Mouse (Mus musculus): ENCODE data around the gene Kif3c.

Gene Kif3c

DNA sequence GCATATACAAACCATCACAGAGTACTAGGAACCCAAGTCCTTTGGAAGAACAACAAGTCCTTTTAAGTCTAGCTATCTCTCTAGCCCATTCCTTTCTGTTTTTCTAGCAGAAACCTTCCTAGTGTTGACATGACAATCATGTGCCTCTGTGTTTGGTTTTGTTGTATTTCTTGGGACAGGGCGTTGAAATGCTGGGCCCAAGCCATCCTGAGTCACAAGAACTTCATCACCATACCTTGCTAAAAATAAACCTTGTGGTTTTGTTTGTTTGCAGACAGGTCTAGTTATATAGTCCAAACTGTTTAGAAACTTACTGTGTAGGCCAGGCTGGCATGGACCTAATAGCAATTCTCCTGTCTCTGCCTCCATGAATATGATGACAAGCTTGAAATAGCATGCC, 57.9 kb downstream of the Kif3c start:
- in situ Hi-C loops (cut with MboI, MseI), result no loop called here

DNA sequence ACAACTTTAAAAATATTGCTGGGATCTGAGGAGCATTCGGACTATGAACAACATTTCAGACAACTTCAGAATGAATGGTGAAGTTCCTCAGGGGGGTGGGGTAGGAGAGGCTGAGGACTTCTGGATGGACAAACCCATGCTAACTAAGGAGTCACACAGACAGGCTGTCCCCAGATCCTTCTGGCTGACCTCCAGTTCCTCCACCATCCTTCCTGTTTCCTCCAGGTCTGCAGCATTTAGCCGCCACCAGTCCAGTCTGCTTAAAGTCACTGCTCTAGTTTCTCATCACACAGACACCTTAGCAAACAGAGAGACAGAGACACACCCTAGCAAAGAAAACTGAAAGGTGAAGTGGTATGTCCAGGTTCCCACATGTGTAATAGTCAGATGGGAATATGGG, 59.2 kb downstream of the Kif3c start:
- in situ Hi-C loops (cut with MboI, MseI), result no loop called here

DNA sequence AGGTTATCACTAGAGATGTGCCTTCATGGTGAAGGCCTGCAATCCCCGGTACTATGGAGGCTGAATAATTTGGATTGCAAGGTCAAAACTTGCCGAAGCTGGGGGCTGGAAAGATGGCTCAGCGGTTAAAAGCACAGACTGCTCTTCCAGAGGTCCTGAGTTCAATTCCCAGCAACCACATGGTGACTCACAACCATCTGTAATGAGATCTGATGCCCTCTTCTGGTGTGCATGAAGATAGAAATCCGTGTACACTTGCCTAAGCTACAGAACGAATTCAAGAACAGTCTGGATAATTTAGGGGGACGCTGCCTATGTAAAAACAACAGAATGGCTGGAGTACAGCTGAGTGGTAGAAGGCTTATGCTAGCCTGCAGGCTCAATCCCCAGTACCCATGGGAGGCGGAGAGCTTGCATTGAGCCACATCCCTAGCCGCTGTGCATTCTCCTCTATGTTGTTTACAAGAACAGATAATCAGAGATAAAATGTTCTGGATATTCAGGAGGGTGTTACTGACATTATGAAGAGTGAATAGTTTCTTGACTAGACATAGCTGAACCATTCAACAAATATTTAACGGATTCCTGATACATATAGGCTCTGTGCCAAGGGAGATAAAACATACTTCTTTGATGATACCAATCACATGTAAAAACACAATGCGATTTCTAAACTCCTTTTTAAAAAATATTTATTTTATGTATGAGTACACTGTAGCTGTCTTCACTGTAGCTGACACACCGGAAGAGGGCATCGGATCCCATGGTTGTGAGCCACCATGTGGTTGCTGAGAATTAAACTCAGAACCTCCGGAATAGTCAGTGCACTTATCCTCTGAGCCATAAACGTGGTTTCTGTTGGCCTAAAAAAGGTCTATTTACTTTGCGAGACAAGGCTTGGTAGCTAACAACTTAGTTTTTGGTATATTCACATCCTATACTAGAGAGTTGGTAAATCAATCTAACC, 60.7 kb downstream of the Kif3c start:
- in situ Hi-C loops (cut with MboI, MseI), result loop anchor here (5.0 kb wide), 1 partner anchor 188 kb away; no protein-coding TSS in a partner anchor

DNA sequence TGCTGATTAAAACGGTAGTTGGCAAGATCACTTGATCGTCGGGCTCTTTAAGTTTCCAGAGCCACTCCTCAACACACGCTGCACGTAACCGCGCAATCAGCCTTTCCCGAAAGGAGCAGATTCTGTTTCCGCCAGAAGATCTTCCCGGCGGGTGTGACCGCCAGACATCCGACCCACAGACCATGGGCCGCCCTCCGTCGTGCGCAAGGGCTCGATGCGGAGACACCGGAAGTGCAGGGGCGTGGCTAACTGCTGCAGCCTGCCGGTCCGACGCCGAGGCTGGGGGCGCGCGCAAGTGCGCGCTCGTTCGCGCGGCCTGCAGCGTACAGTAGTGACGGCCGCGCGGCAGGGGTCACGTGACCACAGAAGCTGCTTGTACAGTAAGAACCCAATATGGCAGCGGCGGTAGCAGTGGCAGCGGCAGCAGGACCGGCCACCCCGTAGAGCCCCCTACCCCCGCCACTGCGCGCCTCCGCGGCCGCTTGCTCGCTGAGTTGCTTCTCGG, 61.6 kb downstream of the Kif3c start, which contains the start of gene Asxl2:
Gene Asxl2, plus strand, starts transcription at position 328 of the 505 bp plus-strand sequence.
- in situ Hi-C loops (cut with MboI, MseI), result loop anchor here (5.0 kb wide), 1 partner anchor 189 kb away; no protein-coding TSS in a partner anchor

DNA sequence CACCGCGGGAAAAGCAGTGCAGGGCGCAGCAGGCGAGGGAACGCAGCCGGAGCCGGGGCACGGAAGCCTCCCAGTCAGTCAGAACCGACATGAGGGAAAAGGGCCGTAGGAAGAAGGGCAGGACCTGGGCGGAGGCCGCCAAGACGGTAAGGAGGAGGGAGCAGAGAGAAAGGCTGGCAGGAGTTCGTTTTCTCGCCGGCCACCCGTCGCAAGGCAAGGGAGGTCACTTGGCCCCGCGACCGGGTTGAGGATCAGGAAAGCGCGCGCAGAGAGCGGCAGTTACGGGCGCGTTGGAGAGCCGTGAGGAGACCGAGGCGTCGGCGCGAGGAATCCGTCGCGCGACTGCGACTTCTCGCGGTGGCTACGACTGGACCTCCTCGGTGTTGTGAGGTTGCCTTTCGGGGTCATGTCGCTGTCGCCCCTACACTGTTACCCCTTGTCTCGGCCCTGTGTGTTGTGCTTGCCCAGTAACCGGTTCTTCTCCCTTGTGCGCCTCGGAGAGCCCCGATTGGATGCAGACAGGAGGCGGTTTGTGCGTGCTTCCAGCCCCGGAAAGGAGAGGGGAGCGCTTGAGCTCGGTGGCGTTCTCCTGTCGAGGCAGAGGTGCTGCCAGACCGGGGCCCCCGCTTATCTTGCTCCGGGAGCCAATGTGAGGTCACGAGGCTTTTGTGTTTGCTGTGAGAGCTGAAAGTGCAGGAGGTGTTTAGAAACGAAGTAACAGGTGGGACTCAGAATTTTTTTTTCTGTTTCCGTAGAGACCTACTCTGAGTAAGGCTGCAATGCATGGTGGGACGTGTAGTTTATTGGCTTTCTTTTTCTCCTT, 62.3 kb downstream of the Kif3c start:
- in situ Hi-C loops (cut with MboI, MseI), result loop anchor here (5.0 kb wide), 1 partner anchor 190 kb away; no protein-coding TSS in a partner anchor

DNA sequence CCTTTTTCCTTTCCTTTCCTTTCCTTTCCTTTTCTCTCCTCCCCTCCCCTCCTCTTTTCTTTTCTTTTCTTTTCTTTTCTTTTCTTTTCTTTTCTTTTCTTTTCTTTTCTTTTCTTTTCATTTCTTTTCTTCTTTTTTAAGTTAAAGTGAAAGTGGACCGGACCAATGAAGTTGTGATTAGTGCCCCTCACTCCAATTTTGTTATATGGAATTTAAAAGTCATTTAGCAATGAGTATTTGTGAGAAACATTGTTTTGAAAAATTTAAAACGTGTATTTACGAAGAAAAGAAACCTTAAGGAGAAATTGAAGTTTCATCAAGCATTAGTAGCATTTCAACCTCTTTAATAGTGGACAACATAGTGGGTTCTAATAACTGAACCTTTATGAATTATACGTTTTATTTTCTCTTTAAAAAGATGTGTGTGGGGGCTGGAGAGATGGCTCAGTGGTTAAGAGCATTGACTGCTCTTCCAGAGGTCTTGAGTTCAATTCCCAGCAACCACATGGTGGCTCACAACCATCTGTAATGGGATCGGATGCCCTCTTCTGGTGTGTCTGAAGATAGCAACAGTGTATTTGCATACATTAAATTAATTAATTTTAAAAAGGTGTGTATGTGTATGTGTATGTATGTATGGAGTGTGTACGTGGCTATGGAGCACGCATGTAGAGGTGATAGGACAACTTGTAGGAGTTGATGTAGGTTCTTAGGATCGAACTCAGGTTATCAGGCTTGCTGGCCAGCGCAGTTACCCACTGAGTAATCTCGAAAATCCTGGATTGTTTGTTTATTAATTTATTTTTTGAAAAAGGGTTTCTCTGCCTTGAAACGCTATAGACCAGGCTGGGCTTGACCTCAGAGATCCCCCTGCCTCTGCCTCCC, 63.2 kb downstream of the Kif3c start:
- in situ Hi-C loops (cut with MboI, MseI), result loop anchor here (5.0 kb wide), 1 partner anchor 191 kb away; no protein-coding TSS in a partner anchor

DNA sequence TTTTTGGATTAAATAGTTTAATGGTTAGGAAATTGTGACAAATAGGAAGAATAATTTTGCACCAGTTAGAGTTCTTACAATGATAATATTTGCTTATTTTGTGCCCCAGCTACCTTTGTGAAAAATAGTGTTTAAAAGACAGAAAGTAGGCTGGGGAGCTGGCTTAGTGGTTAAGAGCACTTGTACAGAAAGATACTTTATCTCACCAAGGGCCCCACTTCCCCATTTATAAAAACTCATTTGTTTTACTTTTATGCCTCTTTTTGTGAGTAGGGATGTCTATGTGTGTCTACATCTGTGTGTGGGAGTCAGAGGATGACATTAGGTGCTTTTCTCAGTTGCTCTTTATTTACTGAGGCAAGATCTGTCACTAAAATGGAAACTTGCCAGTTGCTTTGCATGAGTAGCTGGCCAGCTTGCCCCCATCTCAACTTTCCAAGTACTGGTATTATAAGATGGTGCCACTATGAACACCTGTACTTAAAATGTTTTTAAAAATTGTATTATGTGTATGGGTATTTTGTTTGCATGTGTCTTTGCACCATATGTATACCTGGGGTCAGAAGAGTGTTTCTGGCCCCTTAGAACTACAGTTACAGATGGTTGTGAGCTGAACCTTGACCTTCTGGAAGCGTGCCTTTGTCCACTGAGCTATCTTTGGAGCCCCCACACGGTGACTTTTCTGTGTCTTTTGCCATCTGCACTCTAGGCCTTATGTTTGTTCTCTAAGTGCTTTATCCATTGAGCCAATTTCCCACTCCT, 64.9 kb downstream of the Kif3c start:
- in situ Hi-C loops (cut with MboI, MseI), result loop anchor here (5.0 kb wide), 1 partner anchor 193 kb away; no protein-coding TSS in a partner anchor

DNA sequence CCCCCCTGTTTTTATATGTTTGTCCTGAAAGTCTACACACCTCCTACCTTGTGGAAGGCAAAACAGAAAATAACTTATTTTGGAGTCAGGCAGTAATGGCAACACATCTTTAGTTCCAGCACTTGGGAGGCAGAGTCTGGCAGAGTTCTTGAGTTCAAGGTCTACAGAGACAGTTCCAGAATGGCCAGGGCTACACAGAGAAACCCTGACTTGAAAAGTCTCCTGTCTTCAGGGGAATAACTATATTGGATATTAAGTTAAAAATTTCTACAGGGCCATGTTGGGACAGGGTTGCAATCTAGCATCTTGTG, 65.5 kb downstream of the Kif3c start:
- in situ Hi-C loops (cut with MboI, MseI), result no loop called here

DNA sequence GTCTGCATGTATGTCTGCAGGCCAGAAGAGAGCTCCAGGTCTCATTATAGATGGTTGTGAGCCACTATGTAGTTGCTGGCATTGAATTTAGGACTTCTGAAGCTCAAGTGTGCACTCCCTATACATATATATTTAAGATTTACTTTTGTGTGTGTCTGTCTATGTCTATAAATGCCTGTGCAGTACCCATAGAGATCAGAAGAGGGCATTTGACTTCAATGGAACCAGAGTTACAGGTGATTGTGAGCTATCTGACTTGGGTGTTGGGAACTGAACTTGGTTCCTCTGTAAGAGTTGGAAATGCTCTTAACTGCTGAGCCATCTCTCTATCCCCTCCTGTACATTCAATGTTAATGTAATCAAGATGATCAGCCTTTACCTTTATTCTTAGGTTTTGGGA, 66.1 kb downstream of the Kif3c start:
- in situ Hi-C loops (cut with MboI, MseI), result no loop called here

DNA sequence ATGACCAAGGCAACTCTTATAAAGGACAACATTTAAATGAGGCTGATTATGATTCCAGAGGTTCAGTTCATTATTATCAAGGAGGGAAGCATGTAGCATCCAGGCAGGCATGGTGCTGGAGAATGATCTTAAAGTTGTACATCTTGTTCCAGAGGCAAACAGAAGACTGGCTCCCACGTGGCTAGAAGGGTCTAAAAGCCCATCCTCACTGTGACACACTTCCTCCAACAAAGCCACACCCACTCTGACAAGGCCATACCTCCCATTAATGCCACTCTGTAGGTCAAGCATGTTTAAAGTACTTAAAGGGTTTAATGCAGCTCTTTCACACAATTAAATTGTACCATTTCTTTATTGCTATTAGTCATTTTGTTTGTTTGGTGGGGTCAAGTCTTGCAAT, 68.8 kb downstream of the Kif3c start:
- in situ Hi-C loops (cut with MboI, MseI), result no loop called here

DNA sequence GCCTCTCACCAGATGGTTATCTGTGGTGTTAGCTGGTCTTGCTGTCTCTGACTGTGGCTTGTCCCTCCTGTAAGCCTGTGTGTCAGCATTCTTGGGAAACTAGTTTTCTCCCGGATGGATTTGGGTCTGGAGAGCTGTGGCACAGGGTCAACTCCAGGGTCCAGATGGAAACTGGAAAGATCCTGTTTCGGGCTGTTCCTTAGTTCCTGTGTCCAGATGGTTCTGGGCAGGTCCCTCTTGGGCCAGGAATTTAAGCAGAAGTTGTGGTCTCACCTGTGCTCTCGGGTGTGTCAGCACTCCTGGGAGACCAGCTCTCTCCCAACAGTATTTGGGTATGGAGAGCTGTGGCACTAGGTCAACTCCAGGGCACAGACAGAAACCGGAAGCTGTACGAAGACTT, 71.5 kb downstream of the Kif3c start:
- in situ Hi-C loops (cut with MboI, MseI), result no loop called here

DNA sequence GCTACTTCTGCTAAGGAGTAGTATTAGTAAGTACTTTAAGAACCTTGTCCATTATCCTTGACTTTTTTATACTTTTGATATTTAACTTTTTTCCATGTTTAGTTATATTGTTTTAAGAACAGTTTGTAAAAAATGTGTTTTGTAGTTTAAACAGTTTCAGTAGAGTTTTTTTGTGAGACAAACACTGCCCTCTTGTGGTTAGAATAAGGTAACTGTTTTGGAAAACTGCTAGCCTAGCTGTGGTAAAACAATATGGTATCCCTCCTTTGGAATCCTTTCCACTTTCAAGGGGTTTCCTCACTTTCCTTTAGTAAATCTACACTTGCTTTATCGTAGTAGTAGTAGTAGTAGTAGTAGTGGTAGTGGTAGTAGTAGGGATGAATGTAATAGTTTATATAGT, 72.9 kb downstream of the Kif3c start:
- in situ Hi-C loops (cut with MboI, MseI), result no loop called here

DNA sequence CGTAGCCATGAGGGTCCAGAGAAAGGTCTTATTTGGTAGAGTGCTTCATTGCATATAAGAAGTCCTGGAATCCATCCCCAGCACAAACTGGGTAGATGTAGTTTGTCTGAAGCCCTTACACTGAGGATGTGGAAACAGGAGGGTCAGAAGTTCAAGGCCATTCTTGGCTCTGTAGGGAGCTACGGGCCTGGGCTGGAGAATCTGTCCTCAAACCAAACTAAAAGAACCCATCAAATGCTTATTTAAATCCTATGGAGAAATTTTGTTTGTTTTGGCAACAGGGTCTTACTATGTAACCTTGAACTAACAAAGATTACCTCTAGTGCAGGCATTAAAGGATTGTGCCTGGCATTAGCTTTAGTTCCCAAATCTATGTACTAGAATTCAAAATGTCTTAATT, 76.0 kb downstream of the Kif3c start:
- in situ Hi-C loops (cut with MboI, MseI), result no loop called here

DNA sequence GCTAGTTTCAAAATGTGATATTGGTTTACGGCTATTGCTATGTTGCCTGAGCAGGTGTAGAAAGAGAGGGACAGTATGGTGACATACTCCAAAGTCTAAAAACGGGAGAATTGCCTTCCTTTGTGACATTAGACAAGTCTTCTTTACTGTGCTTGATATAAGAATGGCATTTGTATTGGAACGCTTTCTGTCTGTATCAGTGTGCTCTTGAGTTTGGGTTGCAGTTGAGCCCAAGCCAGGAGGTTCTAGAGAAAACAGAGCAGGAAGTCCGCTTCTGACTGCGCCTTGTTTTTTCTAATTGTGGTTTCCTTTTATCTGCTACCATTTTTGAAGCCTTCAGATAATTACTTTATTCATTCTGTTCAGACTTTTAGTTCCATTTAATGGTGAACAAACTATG, 76.4 kb downstream of the Kif3c start:
- in situ Hi-C loops (cut with MboI, MseI), result no loop called here

DNA sequence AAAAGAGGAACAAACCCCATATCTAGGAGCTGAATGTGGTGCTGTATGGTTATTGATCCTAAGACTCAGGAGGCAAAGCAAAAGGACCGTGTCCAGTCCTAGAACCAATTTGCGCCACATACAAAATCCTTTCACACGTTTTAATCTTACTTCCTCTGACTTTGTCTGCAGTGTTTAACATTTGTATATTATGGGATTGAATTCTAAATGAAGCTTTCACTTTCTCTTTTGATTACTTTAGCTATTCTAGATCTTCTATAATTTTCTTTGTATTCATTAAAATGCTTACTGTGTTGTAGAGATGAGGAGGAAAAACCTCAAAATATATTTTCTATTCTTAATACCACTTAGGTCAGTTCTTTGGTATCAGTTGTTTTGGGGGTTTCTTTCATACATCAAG, 88.6 kb downstream of the Kif3c start:
- in situ Hi-C loops (cut with MboI, MseI), result no loop called here
